Mouse (Mus musculus): ENCODE results near the gene Wdr73.

Gene Wdr73

DNA sequence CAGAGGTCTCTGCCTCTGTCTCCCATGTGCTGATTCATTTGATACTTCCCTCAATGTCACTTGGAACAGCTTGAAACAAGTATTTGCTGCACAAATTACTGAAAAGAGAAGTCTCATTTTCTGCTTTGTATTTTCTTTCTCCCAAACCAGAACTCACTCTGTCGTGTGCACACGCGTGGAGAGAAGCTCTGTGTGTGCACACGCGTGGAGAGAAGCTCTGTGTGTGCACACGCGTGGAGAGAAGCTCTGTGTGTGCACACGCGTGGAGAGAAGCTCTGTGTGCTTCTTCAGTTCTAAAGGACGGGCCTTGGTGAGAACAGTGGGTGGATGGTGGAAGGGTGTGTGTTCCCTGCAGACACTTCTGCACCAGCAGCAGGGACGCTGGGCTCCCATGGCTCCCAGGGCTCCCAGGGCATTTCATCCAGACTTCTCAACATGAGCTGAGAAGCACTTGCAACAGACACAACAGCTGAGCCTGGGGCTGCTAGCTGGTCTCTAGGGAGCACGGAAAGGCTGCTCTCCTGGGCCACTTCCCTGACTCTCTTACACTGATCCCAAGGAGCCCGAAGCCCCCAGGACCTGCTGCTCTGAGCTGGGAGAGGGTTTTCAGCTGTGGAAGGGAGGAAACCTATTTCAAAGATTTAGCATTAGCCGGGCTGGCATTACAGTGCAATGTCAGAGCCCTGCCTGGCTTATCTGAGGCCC lies 6.1 kb downstream of the Wdr73 start:
- DNase-seq (ENCODE audit: low spot score) = no peak

GRCm38 (mm10) chr7:80894196-80894595 lies 6.9 kb downstream of the Wdr73 start:
- no peak for DNase-seq (ENCODE audit: low spot score)

- no peak for DNase-seq (ENCODE audit: low spot score)
Measured at GRCm38 (mm10) chr7:80893753-80894129, 7.3 kb downstream of the Wdr73 start.

DNA sequence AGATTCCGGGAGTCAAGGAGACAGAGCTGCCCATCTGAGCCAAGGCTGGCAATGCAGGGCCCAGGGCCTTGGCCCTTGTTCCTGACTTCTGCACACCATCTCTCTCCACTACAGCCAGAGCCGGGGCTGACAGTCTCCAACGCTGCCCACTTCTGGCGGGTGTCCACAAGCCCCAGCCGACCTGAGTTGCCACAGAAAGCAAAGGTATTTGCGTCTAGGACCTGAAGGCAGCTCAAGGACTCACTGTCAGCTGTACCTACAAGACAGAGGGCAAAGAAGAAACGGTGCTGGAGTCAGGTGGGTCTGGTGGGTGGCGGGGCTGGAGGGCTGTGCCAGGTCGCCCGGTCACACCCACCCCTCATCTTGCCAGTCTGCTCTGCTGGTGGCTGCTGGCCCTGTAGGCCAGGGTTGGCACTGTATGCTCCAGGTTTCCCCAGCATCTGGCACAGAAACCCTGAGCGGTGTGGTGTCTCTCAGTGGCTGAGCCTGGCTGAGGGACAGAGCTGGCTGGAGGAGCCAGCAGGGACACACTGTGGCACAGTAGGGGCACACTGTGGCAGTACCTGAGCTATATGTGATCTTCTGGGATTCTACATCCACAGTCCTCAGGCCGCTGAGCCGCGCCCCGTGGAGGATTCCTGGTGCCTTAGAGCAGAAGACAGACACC lies 7.8 kb downstream of the Wdr73 start:
- no peak for DNase-seq (ENCODE audit: low spot score)

DNA sequence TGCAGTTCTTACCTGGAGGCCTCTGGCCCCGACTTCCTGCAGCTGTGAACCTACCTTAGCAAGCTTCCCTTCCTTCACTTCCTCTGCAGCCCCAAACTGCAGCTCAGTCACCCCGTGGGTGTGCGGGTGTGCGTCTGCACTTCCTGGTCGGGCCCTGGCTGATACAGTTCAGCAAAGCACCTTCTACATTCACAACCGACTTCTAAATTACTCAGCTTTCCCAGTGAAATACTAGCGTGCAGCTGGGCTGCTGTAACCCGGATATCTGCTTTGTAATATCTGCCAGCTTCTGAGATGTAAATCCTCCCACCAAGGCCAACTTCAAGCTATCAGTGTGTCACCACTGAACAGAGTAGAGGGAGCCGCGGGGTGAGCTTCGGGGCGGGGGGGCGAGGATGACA lies 11.2 kb downstream of the Wdr73 start:
- no peak for DNase-seq (ENCODE audit: low spot score)

GRCm38 (mm10) chr7:80889021-80889511 lies 12.0 kb downstream of the Wdr73 start:
- DNase-seq (ENCODE audit: low spot score) = no peak

GRCm38 (mm10) chr7:80888595-80888994 lies 12.5 kb downstream of the Wdr73 start:
- no peak for DNase-seq (ENCODE audit: low spot score)

GRCm38 (mm10) chr7:80885666-80886065 lies 15.4 kb downstream of the Wdr73 start:
- no peak for DNase-seq (ENCODE audit: low spot score)

GRCm38 (mm10) chr7:80882830-80883505 lies 18.1 kb downstream of the Wdr73 start:
- no peak for DNase-seq (ENCODE audit: low spot score)

- DNase-seq (ENCODE audit: low spot score) = no peak
Measured at GRCm38 (mm10) chr7:80875727-80876126, 25.3 kb downstream of the Wdr73 start.

GRCm38 (mm10) chr7:80873631-80874030 lies 27.4 kb downstream of the Wdr73 start:
- DNase-seq (ENCODE audit: low spot score) = no peak

DNA sequence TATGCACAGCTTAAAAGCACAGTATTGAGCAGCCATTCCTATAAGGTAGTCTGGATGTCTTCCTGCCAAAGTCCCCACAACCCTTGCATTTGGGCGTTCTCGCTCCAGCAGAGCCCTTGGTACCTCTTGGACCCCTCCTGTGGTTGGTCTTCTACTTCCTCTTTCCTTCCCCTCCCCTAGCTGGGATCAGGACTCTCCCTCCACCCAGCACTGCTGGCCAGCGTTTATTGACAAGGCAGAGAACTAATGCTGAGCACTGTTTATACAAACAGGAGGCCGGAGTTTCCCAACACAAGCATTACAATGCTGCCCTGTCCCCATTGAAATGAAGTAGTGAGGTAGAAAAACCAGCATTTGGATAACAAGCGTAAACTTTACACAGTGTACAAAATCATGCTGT lies 28.0 kb downstream of the Wdr73 start:
- DNase-seq (ENCODE audit: low spot score) = no peak

DNA sequence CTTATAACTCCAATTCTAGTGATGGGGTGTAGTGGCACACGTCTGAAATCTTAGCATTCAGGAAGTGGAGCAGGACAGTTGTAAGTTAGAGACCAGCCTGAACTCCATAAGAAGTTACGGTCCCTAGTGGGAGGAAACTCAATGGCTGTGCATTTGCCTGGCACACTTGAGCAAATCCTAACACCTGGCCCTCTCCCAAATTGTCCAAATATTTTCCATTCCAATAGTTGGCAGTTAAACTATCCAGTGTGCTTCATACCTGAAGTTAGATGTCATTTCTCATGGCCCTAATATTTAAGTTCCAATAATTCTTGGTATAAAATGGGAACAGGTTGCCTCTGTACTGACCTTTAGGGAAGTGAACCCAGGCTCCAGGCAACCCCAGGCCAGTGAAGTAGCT lies 32.4 kb downstream of the Wdr73 start:
- no peak for DNase-seq (ENCODE audit: low spot score)

DNA sequence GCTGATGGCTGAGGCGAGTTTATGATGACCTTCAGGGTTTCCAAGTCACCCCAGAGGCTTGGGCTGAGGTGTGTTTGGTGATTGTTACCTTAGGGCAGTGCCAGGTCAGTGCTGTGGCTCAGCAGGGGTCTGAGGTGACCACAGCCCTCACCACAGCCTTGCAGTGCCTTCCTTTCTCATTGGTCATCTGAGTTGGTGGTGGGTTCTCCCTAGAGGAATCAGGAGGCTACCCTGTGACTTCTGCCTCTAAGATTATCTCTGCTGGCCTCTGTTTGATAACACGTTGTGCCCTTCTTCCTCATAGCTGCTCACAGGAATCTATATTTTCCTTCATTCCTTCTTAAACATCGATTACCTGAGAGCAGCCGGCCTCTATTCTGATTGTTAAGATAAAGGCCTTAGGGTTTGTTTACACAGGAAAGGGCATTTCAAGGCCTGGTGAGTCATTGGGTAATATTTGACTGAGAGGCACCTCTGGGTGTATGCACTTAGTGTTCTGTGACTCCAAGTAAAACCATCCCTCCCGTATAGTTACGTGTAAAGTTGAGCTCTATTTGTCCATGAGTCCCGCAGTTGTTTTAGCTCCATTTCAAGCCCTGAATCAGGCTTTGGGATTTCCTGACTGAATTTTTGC lies 34.4 kb downstream of the Wdr73 start:
- no peak for DNase-seq (ENCODE audit: low spot score)

DNA sequence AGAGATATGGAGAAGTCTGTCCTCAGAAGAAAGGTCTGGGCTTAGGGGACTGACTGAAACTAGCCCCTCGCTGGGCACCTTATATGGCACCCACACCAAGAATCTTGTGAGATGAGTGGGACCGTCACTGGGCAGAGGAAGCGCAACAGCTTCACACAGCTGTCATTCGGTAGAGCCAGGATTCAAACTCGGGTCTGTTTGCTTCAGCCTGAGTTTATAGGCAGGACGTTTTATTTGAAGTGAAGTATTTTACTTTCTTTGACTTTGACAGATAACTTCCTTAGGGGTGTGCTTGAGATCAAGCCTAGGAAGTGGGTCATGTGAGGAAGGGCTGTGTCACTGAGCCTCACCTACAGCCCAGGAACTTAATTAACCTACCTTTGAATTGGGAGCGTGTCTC lies 35.5 kb downstream of the Wdr73 start:
- DNase-seq (ENCODE audit: low spot score) = no peak

GRCm38 (mm10) chr7:80864831-80865230 lies 36.2 kb downstream of the Wdr73 start:
- no peak for DNase-seq (ENCODE audit: low spot score)

DNA sequence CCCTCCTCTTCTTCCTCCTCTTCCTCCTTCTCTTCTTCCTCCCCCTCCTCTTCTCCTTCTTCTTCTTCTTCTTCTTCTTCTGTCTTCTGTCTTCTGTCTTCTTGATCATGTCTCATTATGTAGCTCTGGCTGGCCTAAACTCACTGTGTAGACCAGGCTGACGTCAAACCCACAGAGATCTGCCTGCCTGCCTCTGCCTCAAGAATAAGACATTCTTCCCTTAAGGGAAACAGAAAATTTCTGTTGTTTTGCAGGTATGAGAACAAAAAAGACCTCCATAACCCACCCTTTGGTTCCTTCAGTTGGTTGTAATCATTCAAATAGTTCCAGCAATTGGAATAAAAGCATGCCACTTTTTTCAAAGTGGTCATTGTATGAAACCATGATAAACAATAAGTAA lies 36.9 kb downstream of the Wdr73 start:
- DNase-seq (ENCODE audit: low spot score) = no peak

DNA sequence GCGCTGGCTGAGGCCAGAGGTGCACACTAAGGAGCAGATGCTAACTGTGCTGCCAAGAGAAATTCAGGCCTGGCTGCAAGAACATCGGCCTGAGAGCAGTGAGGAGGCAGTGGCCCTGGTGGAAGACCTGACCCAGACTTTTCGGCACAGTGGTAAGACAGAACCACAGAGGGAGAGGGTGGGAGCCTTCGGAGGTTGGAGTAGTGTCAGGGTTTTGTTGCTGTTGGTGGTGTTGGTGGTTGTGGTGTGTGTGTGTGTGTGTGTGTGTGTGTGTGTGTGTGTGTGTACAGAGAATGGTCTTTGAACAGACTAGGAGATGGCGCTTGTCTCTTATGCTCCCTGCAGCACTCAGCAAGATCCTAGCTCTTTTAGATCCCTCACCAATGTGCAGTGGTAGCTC lies 37.5 kb downstream of the Wdr73 start:
- no peak for DNase-seq (ENCODE audit: low spot score)

DNA sequence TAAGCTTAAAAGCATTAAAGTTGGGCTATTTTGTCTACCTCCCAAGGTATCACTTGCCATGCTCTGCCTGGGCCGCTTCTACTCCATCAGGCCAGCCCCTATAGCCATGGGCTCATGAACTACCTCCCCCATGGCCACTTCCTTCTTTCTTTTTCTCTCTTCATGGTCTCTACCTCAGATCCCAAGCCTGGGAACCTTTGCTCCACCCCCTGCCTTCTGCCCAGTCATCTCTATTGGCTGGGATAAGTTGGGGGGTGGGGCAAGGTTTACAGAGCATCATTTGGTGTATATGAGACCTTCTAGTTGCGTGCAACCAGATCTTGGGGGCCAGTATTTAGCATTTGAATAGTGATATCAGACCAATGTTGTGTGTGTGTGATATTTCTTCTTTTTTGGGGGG lies 38.6 kb downstream of the Wdr73 start:
- no peak for DNase-seq (ENCODE audit: low spot score)

- DNase-seq (ENCODE audit: low spot score) = peak; percentile 86
Measured at GRCm38 (mm10) chr7:80860729-80861274, 40.3 kb downstream of the Wdr73 start, which contains the start of gene Zscan2. Gene Zscan2, plus strand, starts transcription at chr7:80860920.

- DNase-seq (ENCODE audit: low spot score) = no peak
Measured at GRCm38 (mm10) chr7:80860227-80860626, 40.8 kb downstream of the Wdr73 start.

GRCm38 (mm10) chr7:80857181-80857580 lies 43.9 kb downstream of the Wdr73 start:
- peak; percentile 54 for DNase-seq (ENCODE audit: low spot score)

Data from ovary, postnatal 10 days (tissue).